Mouse (Mus musculus) cerebral cortex, adult 2 months (tissue): Measurements from ENCODE around the gene Olfr1188.

ENCODE experiments used
- WGBS: fragments of 180-500 bp; shearing (Covaris S2); methylation state at CpG from one replicate; pipeline ENCODE4 v1.1.7; 2018; 5-methylcytosine and 5-hydroxymethylcytosine counted together

Olfr1188 gene

GRCm38 (mm10) chr2:88556635-88557034 lies at the start of gene Olfr1188:
Gene Olfr1188, plus strand, starts transcription at chr2:88556935.
- 80% methylated on average over 2 of the region's 2 CpGs for WGBS

- WGBS: 83% methylated on average over 2 of the region's 2 CpGs
Observed at GRCm38 (mm10) chr2:88518251-88518650, 38.5 kb upstream of the Olfr1188 start, which contains the start of gene Olfr1186. Gene Olfr1186, plus strand, starts transcription at chr2:88518551.

- 73% methylated on average over 3 of the region's 3 CpGs for WGBS
Observed at GRCm38 (mm10) chr2:88525720-88526119, 31.0 kb upstream of the Olfr1188 start.

GRCm38 (mm10) chr2:88572696-88573095 lies 16.0 kb downstream of the Olfr1188 start:
- 90% methylated on average over 12 of the region's 12 CpGs for WGBS

GRCm38 (mm10) chr2:88586154-88586553 lies 29.4 kb downstream of the Olfr1188 start, which contains the start of gene Olfr1189:
Gene Olfr1189, plus strand, starts transcription at chr2:88586454.

